Mouse (Mus musculus): ENCODE measurements around the gene Shprh. TPM values are rescaled to one million over a fixed set of nuclear protein-coding genes. Genes with fewer than 3 reads are reported as not detected.

Gene Shprh
- 15.5 and 15.6 TPM in 2 replicates for polyA plus RNA-seq (2015; fragmentation: Nextera tagmentation; extraction: Ambion mirVana)

DNA sequence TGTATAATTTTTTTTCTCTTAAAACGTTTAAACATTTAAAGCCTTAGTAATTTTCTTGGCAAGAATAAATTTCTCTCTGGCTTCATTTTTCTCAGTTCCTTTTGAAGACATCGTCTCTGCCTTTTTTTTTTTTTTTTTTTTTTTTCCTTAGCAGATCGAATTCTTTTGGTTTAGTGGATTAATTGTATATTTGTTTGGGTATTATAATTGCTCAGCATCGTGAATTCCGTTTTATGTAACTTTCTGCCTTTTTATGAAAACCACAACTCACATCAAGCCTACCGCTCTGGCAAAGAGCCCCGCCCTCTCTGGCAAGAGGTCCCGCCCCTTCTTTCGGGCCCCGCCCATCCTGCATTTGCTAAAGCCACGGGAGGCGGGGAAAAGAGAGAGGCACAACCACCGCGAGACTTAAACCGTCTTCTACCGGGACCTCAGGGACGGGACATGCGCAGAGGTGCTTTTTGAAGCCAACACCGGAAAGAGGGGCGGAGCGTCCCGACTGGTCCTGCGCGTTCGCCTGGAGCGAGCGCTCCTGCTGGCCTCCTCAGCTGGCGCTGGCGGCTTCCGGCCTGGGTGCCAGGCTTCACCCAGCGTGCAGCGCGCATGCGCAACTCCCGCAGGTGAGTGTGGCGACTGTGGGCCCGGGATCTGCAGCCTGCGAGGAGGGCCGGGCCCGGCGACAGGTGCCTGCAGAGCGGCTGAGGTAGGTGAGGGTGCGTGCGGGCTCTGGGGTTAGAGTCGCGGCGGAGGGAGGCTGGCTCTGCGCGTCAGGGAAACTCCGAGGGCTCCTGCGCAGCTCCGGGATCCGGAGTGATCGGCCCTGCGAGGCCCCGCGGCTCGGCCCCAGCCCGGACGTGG, at the start of gene Shprh:
Shprh (plus strand) TSS at position 544 of the 858 bp plus-strand sequence.
- peak; percentile 100 for ATAC-seq (ENCODE audit: borderline replicate concordance, extremely low read depth, low FRiP score, low TSS enrichment)
- peak within 1 kb of the TSS; percentile 74 for H3K9ac ChIP-seq
- peaks cover 17% of the 10 kb centered on the region for H3K4me1 ChIP-seq
- peak within 1 kb of the TSS; percentile 69 for H3K4me2 ChIP-seq
- H3K27ac ChIP-seq: peak within 1 kb of the TSS; percentile 82
- WGBS: 1% methylated on average over 60 of the region's 60 CpGs
- no peaks in the 10 kb centered on the region for H3K27me3 ChIP-seq
- H3K4me3 ChIP-seq: peak within 1 kb of the TSS; percentile 73
- no peaks in the 10 kb centered on the region for H3K9me3 ChIP-seq
- peaks cover 15% of the 10 kb centered on the region for H3K36me3 ChIP-seq

DNA sequence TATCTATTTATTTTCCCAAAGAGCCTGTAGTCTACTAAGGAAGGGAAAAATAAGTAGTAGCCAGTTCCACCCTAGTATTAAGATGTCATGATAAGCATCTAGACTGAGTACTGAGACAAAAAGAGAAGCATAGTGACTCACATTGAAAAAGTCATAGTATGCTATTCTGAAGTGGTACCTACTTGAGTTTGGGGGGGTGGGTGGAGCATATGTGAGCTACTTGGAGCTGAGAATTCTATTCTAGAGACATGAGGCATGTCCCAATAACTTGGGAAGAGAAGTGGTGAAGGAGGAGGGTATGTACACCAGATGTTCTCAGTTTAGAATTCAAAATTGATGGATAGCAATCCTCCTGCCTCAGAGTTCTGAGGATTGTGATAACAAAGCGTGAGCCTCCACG, 27.4 kb upstream of the Shprh start:
- 68% methylated on average over 2 of the region's 2 CpGs for WGBS
- H3K27me3 ChIP-seq: no peaks in the 10 kb centered on the region
- no peak overlapping the region for H3K9ac ChIP-seq
- no peak overlapping the region for H3K27ac ChIP-seq
- ATAC-seq (ENCODE audit: borderline replicate concordance, extremely low read depth, low FRiP score, low TSS enrichment): no peak
- H3K9me3 ChIP-seq: no peaks in the 10 kb centered on the region
- no peaks in the 10 kb centered on the region for H3K36me3 ChIP-seq
- no peaks in the 10 kb centered on the region for H3K4me1 ChIP-seq
- no peak overlapping the region for H3K4me3 ChIP-seq
- H3K4me2 ChIP-seq: no peak overlapping the region

DNA sequence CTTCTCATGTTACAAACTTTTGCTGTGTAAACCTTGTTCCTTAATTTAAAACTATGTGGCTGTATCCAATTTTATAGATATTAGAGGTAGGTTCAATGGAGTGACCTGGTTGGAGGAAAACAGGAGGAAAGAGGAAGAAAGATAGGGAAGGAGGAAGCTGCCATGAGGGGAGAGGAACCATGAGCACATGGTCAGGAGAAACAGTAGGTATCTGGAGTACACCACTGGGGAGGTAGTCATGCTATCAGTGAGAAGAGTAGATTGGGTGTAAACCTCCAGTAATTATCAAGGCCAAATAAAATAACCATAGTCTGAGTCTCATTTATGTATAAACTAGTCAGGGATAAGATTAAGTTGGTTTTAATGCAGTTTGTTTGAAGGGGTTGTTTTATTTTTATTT, 3.6 kb upstream of the Shprh start:
- no peak overlapping the region for H3K4me3 ChIP-seq
- no peaks in the 10 kb centered on the region for H3K36me3 ChIP-seq
- no peak overlapping the region for H3K27ac ChIP-seq
- H3K27me3 ChIP-seq: no peaks in the 10 kb centered on the region
- H3K9me3 ChIP-seq: no peaks in the 10 kb centered on the region
- no peak overlapping the region for H3K9ac ChIP-seq
- ATAC-seq (ENCODE audit: borderline replicate concordance, extremely low read depth, low FRiP score, low TSS enrichment): no peak
- H3K4me1 ChIP-seq: peaks cover 4% of the 10 kb centered on the region
- H3K4me2 ChIP-seq: no peak overlapping the region

DNA sequence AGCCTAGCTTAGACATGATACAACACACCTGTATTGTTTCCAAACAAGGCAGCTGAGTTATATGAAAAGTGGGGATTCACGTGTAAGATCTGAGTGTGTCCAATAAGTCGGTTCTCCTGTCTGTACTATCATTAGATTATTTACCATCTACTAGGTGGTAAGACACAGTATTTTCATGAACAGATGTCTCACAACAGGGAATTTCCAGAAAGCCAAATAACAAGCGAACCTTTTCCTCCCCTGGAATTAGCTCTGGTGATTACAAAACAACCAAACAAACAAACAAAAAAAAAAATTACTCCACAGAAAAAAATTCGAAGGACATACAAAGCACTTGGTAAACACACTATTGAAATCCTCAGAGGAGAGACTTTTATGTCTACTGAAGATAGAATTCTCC, 781 bp upstream of the Shprh start:
- H3K4me3 ChIP-seq: 0 out of 2 replicates have a peak overlapping the region, but pooled peaks have one; percentile 73
- peaks cover 17% of the 10 kb centered on the region for H3K4me1 ChIP-seq
- no peak overlapping the region for H3K9ac ChIP-seq
- WGBS: 66% methylated on average over 4 of the region's 4 CpGs
- no peak for ATAC-seq (ENCODE audit: borderline replicate concordance, extremely low read depth, low FRiP score, low TSS enrichment)
- H3K9me3 ChIP-seq: no peaks in the 10 kb centered on the region
- peak overlapping the region; percentile 29; the same call in 1 of the 2 replicates for H3K4me2 ChIP-seq
- H3K27ac ChIP-seq: no peak overlapping the region
- H3K27me3 ChIP-seq: no peaks in the 10 kb centered on the region
- peaks cover 15% of the 10 kb centered on the region for H3K36me3 ChIP-seq

DNA sequence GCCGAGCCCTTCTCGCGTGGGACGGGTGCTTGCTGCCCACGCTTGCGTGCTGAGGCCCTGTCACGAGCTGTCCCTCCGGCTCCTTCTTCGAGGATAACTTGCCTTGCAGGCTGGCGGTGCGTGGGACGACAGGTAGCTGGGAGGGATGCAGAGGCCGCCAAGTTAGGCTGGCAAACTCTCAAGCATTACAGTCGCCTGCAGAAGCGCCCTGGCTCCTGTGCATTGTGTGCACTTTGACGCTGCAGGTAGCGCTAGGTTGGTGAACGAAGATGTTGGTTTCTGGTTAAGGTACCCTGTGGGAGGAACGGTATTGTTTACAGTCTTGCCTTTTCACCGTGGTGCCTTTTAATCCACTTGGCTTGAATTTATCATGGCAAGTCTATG, 507 bp downstream of the Shprh start:
- no peak for ATAC-seq (ENCODE audit: borderline replicate concordance, extremely low read depth, low FRiP score, low TSS enrichment)
- Histone ChIP-seq H3K36me3 (peaks cover 16% of the 10 kb centered on the region), H3K27ac (peak overlapping the region; percentile 82), H3K4me2 (peak overlapping the region; percentile 69), H3K9ac (peak overlapping the region; percentile 74), H3K27me3 (no peaks in the 10 kb centered on the region), H3K4me1 (peaks cover 17% of the 10 kb centered on the region), H3K4me3 (peak overlapping the region; percentile 73), H3K9me3 (no peaks in the 10 kb centered on the region)
- WGBS: 0% methylated on average over 20 of the region's 20 CpGs

DNA sequence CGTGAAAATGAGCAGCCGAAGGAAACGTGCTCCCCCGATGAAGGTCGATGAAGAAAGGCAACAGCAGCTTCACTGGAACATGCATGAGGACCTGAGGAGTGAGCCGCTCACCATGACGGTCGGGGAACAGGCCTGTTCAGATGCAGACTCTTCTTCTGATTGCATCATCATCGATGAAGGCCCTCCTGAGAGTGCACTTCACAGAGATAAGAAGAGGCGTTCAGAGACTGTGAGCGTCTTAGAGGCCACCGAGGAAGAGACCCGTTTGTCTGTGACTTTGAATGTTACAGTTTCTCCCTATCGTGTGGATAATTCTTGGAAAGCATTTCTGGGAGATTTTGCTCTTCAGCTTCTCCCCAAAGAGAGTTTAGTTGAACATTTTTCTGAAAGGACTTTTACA, 2.4 kb downstream of the Shprh start:
- Histone ChIP-seq H3K4me3 (no peak overlapping the region), H3K27me3 (no peaks in the 10 kb centered on the region), H3K36me3 (peaks cover 26% of the 10 kb centered on the region), H3K27ac (no peak overlapping the region), H3K9me3 (no peaks in the 10 kb centered on the region), H3K4me1 (peaks cover 17% of the 10 kb centered on the region), H3K4me2 (no peak overlapping the region), H3K9ac (no peak overlapping the region)
- 81% methylated on average over 14 of the region's 14 CpGs for WGBS
- no peak for ATAC-seq (ENCODE audit: borderline replicate concordance, extremely low read depth, low FRiP score, low TSS enrichment)

DNA sequence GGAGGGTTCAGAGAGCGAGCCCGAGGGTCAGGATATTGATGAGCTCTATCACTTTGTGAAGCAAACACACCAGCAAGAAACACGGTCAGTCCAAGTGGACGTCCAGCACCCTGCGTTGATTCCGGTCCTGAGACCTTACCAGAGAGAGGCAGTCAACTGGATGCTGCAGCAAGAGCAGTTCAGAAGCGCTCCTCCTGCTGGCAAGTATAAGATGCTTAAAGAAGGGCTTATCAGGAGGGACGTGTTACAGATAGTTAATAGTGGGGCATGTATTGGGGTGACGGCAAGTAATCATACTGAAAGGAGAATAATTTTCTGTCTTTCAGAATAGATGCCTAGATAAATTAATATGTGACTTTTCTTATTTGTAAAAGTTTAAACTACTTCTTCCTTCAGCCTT, 7.8 kb downstream of the Shprh start:
- no peak overlapping the region for H3K9ac ChIP-seq
- no peak overlapping the region for H3K27ac ChIP-seq
- WGBS: 86% methylated on average over 9 of the region's 9 CpGs
- H3K36me3 ChIP-seq: peaks cover 38% of the 10 kb centered on the region
- ATAC-seq (ENCODE audit: borderline replicate concordance, extremely low read depth, low FRiP score, low TSS enrichment): no peak
- no peak overlapping the region for H3K4me3 ChIP-seq
- no peaks in the 10 kb centered on the region for H3K27me3 ChIP-seq
- no peaks in the 10 kb centered on the region for H3K9me3 ChIP-seq
- 0 out of 2 replicates have a peak, but pooled peaks cover 9% of the 10 kb centered on the region for H3K4me1 ChIP-seq
- H3K4me2 ChIP-seq: no peak overlapping the region

DNA sequence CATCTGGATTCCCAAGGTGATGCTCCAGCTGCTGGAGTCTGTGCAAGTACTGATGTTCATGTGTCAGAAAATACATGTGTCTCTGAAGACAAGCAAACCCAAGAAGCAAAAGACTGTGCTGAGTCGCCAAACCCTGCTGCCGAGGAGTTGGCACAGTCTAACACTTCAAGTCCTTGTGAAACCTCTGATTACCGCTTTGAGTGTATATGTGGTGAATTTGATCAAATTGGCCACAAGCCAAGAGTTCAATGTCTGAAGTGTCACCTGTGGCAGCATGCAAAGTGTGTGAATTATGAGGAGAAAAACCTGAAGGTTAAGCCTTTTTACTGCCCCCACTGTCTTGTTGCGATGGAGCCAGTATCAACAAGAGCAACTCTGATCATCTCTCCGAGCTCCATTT, 15.3 kb downstream of the Shprh start:
- Histone ChIP-seq H3K27me3 (no peaks in the 10 kb centered on the region), H3K4me1 (no peaks in the 10 kb centered on the region), H3K9ac (no peak overlapping the region), H3K4me3 (no peak overlapping the region), H3K4me2 (no peak overlapping the region), H3K27ac (no peak overlapping the region), H3K9me3 (no peaks in the 10 kb centered on the region), H3K36me3 (peaks cover 57% of the 10 kb centered on the region)
- 71% methylated on average over 5 of the region's 5 CpGs for WGBS
- no peak for ATAC-seq (ENCODE audit: borderline replicate concordance, extremely low read depth, low FRiP score, low TSS enrichment)

DNA sequence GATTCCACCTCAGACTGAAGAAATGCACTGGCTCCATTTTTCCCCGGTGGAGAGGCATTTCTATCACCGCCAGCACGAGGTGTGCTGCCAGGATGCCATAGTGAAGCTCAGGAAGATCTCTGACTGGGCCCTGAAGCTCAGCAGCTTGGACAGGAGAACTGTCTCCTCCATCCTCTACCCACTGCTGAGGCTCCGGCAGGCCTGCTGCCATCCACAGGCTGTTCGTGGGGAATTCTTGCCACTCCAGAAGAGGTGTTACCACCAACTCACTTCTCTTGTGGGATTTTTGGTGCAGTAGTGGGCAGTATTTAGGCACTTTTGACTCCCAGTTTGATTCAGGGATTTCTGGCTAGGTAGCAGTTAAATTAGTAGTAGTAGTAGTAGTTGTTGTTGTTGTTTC, 21.0 kb downstream of the Shprh start:
- Histone ChIP-seq H3K36me3 (peaks cover 70% of the 10 kb centered on the region), H3K4me2 (no peak overlapping the region), H3K27me3 (no peaks in the 10 kb centered on the region), H3K27ac (no peak overlapping the region), H3K4me1 (no peaks in the 10 kb centered on the region), H3K9me3 (no peaks in the 10 kb centered on the region), H3K9ac (no peak overlapping the region), H3K4me3 (no peak overlapping the region)
- 83% methylated on average over 5 of the region's 5 CpGs for WGBS
- no peak for ATAC-seq (ENCODE audit: borderline replicate concordance, extremely low read depth, low FRiP score, low TSS enrichment)

DNA sequence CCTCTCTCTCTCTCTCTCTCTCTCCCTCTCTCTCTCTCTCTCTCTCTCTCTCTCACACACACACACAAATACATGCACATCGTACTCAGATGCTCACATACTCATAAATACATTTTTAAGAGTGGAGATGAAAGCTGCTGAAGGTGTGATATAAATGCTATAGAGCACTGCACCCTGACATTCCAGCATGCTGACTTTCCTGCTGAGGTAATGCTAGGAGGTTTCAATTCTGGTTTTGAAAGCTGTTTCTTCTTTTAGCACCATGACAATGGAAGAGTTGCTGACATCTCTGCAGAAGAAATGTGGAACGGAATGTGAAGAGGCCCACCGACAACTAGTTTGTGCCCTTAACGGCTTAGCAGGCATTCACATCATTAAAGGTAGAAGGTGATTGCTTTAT, 22.4 kb downstream of the Shprh start:
- Histone ChIP-seq H3K4me1 (no peaks in the 10 kb centered on the region), H3K4me3 (no peak overlapping the region), H3K9ac (no peak overlapping the region), H3K27me3 (no peaks in the 10 kb centered on the region), H3K4me2 (no peak overlapping the region), H3K36me3 (peaks cover 69% of the 10 kb centered on the region), H3K9me3 (no peaks in the 10 kb centered on the region), H3K27ac (no peak overlapping the region)
- WGBS: 85% methylated on average over 4 of the region's 4 CpGs
- no peak for ATAC-seq (ENCODE audit: borderline replicate concordance, extremely low read depth, low FRiP score, low TSS enrichment)

DNA sequence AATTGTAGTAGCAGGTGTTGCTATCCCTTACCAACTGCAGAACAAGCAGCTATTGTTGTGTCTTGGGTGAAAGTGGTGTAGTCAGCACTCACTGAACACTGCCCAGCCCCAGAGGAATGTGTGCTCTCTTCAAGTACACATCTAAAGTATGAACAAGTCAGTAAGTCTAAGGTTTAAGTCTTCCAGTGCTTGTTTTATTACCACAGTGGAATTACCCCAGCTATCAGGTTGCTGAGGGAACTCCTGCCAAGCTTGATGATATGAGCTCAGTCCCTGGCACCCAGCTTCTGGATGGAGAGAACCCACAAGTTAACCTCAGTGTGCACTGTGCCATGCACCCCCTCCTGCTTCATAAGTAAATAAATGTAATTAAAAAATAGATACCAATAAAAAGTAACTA, 23.3 kb downstream of the Shprh start:
- H3K4me2 ChIP-seq: no peak overlapping the region
- no peak for ATAC-seq (ENCODE audit: borderline replicate concordance, extremely low read depth, low FRiP score, low TSS enrichment)
- no peaks in the 10 kb centered on the region for H3K27me3 ChIP-seq
- H3K4me1 ChIP-seq: no peaks in the 10 kb centered on the region
- H3K4me3 ChIP-seq: no peak overlapping the region
- H3K27ac ChIP-seq: no peak overlapping the region
- H3K9ac ChIP-seq: no peak overlapping the region
- no peaks in the 10 kb centered on the region for H3K9me3 ChIP-seq
- H3K36me3 ChIP-seq: peaks cover 64% of the 10 kb centered on the region

DNA sequence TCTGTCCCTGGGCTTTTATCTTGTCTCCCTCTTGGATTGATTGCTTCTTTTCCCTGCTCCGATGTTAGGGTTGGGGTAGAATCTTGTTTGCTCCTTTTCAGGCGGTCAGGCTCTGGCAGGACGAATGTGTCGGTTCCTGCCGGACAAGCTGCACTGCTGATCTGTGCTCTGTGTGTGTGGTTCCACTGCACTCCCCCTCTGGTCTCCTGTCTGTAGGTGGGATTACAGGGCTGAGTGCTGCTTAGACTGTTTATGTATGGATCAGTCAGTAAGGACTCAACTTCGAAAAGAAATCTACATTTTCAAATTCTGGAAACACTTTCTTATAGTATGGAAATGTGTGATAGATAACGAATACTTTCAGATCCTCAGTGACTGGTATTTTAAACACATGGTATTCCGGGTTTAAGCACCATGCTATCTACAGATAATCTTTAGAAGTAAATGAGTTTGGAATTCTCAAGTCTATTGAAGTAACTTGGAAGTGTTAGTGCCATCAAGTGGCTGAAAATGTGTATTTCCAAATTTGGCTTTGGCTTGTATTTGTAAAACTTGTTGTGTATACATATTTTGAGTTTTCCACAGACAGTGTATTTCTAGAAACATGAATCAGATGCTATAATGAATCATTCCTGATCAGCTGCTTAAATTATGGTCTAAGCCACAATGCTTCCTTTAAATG, 26.7 kb downstream of the Shprh start:
- Histone ChIP-seq H3K9me3 (no peaks in the 10 kb centered on the region), H3K27ac (no peak overlapping the region), H3K27me3 (no peaks in the 10 kb centered on the region), H3K4me1 (no peaks in the 10 kb centered on the region), H3K4me2 (no peak overlapping the region), H3K36me3 (peaks cover 46% of the 10 kb centered on the region), H3K9ac (no peak overlapping the region), H3K4me3 (no peak overlapping the region)
- 66% methylated on average over 8 of the region's 8 CpGs for WGBS
- no peak for ATAC-seq (ENCODE audit: borderline replicate concordance, extremely low read depth, low FRiP score, low TSS enrichment)

All from lung, embryonic 15.5 days (tissue).